Mouse (Mus musculus): ENCODE results near the gene Mxra7. TPM values are rescaled to one million over a fixed set of nuclear protein-coding genes. Genes with fewer than 3 reads are reported as not detected.

Mxra7 gene
- 100 to 1,000 TPM in 1 of 2 experiments, 10 to 100 TPM in 1; 58.8 to 129 TPM for polyA plus RNA-seq (2012; fragmentation: generic; extraction: Trizol)

DNA sequence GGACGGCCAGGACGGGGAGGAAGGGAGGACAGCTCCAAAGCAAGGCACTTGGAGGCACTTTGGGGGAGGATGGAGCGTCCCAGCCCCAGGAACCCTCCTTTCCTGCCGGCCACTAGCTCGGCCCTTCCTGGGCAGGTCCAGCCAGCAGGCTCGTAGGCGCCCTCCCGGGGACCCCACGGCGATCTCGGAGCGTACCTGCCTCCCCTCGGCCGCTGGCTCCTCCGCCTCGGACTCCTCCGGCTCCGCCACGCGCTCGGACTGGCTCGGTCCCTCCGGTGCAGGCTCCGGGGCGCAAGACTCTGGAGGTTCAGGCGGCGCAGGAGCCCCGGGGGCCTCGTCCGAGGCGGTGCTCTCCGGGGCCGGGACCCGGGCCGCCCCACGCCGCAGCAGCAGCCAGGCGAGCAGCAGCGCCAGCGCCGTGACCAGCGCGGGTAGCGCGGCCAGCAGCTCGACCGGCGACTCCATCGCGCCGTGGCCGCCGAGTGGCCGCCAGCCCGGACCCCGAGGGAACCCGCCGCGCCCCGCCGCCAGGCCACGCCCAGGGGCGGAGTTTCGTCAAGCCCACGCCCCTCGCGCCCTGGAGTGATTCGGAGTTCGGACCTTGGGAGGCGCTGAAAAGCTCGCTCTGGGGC, at the start of gene Mxra7:
Gene Mxra7, minus strand, starts transcription at position 513 of the 632 bp plus-strand sequence.

DNA sequence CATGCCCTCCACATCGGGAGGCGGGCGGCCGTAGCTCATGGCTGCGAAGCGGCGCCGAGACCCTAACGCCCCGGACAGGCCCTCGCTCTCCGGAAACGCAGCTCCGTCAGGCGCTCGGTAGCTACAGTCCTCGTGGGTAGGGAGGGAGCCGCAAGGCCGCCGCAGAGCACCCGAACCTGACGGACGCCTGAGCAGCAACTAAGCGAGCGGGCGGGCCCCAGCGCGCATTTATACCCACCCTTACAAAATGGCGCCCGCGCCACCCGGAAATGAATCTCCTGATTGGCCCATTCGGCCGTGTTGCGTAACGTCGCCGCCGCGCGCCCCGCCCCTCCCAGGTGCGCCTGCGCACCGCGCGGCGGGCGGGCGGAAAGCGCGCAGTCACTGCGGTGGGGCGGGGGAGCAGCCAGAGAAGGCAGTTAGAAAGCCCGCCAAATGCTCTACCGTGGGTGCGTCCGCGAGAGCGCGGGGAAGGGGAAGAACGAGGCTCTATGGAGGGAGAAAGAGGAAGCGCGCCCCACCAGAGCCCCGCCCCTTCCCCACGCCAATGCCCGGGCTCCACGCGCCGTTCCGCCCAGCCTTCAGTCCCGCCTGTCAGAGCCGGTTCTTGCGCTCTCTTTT, 25.2 kb upstream of the Mxra7 start, which contains the start of gene Srsf2:
Gene Srsf2, minus strand, starts transcription at position 204 of the 621 bp plus-strand sequence.

DNA sequence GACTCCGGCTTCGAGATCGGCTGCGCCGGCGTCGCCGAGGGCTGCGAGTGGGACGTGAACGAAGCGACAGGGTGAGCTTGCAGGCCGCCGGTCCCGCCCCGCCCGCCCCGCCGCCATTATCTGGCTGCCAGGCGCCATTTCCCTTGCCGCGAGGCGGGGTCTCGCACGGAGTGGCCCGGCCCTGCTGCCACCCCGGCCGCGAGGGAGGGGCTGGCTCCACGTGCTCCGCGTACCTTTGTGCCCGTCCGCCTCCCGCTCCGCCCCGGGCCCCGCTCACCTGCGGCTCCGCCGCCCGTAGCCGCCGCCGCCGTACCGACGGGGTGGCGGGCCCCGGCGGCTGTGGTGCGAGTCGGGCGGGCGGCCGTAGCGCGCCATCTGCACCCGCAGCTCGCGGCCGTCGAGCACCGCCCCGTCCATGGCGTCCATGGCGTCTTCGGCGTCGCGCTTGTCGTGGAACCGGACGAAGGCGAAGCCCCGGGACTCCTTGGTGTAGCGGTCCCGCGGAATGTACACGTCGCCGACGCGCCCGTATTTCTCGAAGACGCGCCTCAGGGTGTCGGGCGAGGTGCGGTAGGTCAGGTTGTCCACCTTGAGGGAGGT, 24.5 kb upstream of the Mxra7 start, which contains the start of gene Mfsd11:
Gene Mfsd11, plus strand, starts transcription at position 150 of the 600 bp plus-strand sequence.

DNA sequence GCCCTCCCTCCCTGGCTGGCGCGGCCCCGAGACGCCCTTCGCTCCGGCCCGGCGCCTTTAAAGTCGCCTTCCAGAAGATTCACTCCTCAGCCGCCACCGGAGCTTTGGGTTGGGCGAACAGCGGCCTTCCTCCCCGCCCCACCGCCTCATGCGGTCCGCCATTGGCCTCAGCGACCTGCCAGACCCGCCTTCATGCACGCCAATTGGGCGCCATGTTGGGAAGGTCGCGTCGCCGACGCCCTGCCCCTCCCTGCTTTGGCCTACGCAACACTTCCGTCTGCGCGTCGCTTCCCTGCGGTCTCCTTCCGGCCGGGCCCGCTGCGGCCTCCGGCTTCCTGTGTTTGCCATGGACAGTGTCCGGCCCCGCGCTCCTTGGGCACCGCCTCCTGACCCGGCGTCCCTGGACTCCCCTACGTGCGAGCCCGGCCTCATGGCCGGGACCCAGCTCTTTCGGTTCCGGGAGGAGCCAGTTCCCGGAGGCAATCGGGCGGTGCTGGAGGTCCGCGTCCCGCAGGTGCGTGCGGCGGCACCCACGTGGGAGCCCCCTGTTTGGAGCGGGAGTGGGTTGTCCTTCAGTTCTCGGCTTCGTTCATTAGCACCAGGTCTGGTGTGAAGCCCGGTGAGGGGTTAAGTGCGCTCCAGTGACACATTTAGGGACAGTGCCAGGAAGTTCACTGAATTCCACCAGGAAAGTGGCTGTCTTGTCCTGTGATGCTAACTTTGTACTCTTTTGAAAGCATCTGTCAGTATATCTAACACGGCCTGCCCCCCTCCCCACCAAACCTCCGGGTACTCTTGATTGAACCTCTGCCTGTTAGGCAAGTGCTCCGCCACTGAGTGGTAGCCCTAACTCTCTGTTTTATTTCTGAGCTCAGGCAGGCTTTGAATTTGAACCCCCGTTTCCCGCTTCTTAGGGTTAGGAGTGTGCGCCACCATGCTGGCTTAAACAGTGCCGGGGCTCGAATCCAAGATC, 15.7 kb upstream of the Mxra7 start, which contains the start of the genes Mettl23 and Jmjd6:
Gene Mettl23, plus strand, starts transcription at position 18 of the 973 bp plus-strand sequence.
Gene Jmjd6, minus strand, starts transcription at position 189 of the 973 bp plus-strand sequence.

DNA sequence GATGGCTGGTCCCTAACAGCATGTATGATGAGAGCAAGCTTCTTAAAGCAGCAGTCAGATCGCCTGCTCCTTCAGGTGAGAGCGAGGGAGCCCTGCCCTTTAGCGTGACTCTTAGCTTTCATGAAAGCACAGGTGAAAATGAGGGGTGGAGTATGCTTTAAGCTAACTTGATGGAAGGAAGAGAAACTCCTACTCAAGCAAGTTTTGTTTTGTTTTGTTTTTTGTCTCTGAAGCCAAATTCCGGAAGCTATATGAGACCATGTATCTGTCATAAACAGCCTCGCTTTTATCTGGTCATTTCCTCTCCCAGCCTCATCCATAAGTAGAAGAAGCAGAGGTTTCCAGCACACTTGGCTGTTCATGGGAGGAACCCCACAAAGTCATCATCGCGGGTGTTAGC, 52.4 kb downstream of the Mxra7 start, which contains the start of gene St6galnac1:
Gene St6galnac1, minus strand, starts transcription at position 101 of the 400 bp plus-strand sequence.

Other genes with a start within 250 kb of the Mxra7 start
- gene Ube2o, start 246.6 kb downstream of the Mxra7 start, polyA plus RNA-seq (2012; fragmentation: generic; extraction: Trizol), result 10 to 100 TPM; 21.4 to 41.1 TPM
- under 1 TPM in 1 of 2 experiments, not detected in 1; 0.11 TPM for gene Aanat, start 241.6 kb downstream of the Mxra7 start, polyA plus RNA-seq (2012; fragmentation: generic; extraction: Trizol)
- gene Rhbdf2, start 201.0 kb downstream of the Mxra7 start, polyA plus RNA-seq (2012; fragmentation: generic; extraction: Trizol), result under 1 TPM in 1 of 2 experiments, not detected in 1; 0.01 TPM
- 1 to 10 TPM; 1.0 to 5.5 TPM for gene Prcd, start 174.5 kb downstream of the Mxra7 start, polyA plus RNA-seq (2012; fragmentation: generic; extraction: Trizol)
- gene Cygb, start 173.7 kb downstream of the Mxra7 start, polyA plus RNA-seq (2012; fragmentation: generic; extraction: Trizol), result under 1 TPM; 0.05 to 0.48 TPM
- gene St6galnac1, start 52.5 kb downstream of the Mxra7 start, polyA plus RNA-seq (2012; fragmentation: generic; extraction: Trizol), result not detected
- 10 to 100 TPM; 25.9 to 56.2 TPM for gene Mettl23, start 15.2 kb upstream of the Mxra7 start, polyA plus RNA-seq (2012; fragmentation: generic; extraction: Trizol)
- 10 to 100 TPM; 51.3 to 52.1 TPM for gene Jmjd6, start 15.4 kb upstream of the Mxra7 start, polyA plus RNA-seq (2012; fragmentation: generic; extraction: Trizol)
- 10 to 100 TPM; 18.8 to 39.9 TPM for gene Mfsd11, start 24.4 kb upstream of the Mxra7 start, polyA plus RNA-seq (2012; fragmentation: generic; extraction: Trizol)
- gene Srsf2, start 25.0 kb upstream of the Mxra7 start, polyA plus RNA-seq (2012; fragmentation: generic; extraction: Trizol), result 100 to 1,000 TPM; 133 to 151 TPM
- not detected for gene Mgat5b, start 90.8 kb upstream of the Mxra7 start, polyA plus RNA-seq (2012; fragmentation: generic; extraction: Trizol)